Mouse (Mus musculus) ES-Bruce4 (cell line): ENCODE measurements around the gene Prox2. TPM values are rescaled to one million over a fixed set of nuclear protein-coding genes. Genes with fewer than 3 reads are reported as not detected.

Experiments used
- H3K27ac ChIP-seq: 2 replicates; pipeline ENCODE4 v1.5.1; 2012; ENCODE audit warnings: low read length, inconsistent platforms; ENCODE audit not compliant: insufficient read depth
- H3K27me3 ChIP-seq: 2 replicates; pipeline ENCODE4 v1.6.1; 2012; ENCODE audit warnings: mild to moderate bottlenecking, low read length, inconsistent platforms; ENCODE audit not compliant: control insufficient read depth, poor library complexity, insufficient read depth, severe bottlenecking
- H3K36me3 ChIP-seq: 2 replicates; pipeline ENCODE4 v1.6.1; 2012; ENCODE audit warnings: inconsistent platforms, mild to moderate bottlenecking, low read length, moderate library complexity; ENCODE audit not compliant: control insufficient read depth, poor library complexity, insufficient read depth, severe bottlenecking
- H3K4me1 ChIP-seq: one replicate; pipeline ENCODE4 v1.8.1; 2011; ENCODE audit warnings: low read length; ENCODE audit not compliant: control insufficient read depth, insufficient read depth
- H3K4me3 ChIP-seq: 2 replicates; pipeline ENCODE4 v1.5.1; 2011; ENCODE audit warnings: low read depth, mild to moderate bottlenecking, low read length
- H3K9ac ChIP-seq: 2 replicates; pipeline ENCODE4 v1.6.1; 2012; ENCODE audit warnings: low read depth, mild to moderate bottlenecking, inconsistent platforms; ENCODE audit not compliant: poor library complexity, severe bottlenecking
- H3K9me3 ChIP-seq: replicated peaks from 2 replicates; pipeline ENCODE4 v1.6.1; 2012; ENCODE audit warnings: mild to moderate bottlenecking, low read length, inconsistent platforms; ENCODE audit not compliant: control insufficient read depth, poor library complexity, insufficient read depth, severe bottlenecking
- CTCF ChIP-seq: IDR thresholded peaks from one replicate; pipeline ENCODE4 v1.8.1; 2011; ENCODE audit warnings: low read depth, low read length
- EP300 ChIP-seq: IDR thresholded peaks from 2 replicates; pipeline ENCODE4 v1.6.1; 2011; ENCODE audit warnings: low read depth, low read length; ENCODE audit not compliant: insufficient read depth
- POLR2A ChIP-seq: IDR thresholded peaks from one replicate; pipeline ENCODE4 v1.8.1; 2011; ENCODE audit warnings: low read length; ENCODE audit not compliant: insufficient read depth
- polyA plus RNA-seq: library from polyadenylated mRNA; stranded (reverse); fragments of >200 nt; gene quantifications from 2 replicates; pipeline ENCODE4 v1.2.4, GENCODE M21; 2011; ENCODE audit warnings: low read depth; ENCODE audit not compliant: missing spikeins, insufficient read depth, insufficient read length

The Prox2 gene
- polyA plus RNA-seq, 1 experiment = 0.73 TPM

- H3K27me3 ChIP-seq = no peaks in the 10 kb centered on the region
- no peaks in the 10 kb centered on the region for H3K4me1 ChIP-seq
- no peak overlapping the region for H3K9ac ChIP-seq
- no peak overlapping the region for H3K27ac ChIP-seq
- H3K4me3 ChIP-seq = no peak overlapping the region
- TF ChIP-seq EP300 = no peak
- TF ChIP-seq POLR2A = no peak
- TF ChIP-seq CTCF = peak; percentile 62
- H3K9me3 ChIP-seq = no peaks in the 10 kb centered on the region
- no peaks in the 10 kb centered on the region for H3K36me3 ChIP-seq
Measured at GRCm38 (mm10) chr12:85092214-85092613, 18.3 kb downstream of the Prox2 start.

- H3K27me3 ChIP-seq = no peaks in the 10 kb centered on the region
- no peak overlapping the region for H3K9ac ChIP-seq
- TF ChIP-seq CTCF = no peak
- TF ChIP-seq POLR2A = no peak
- TF ChIP-seq EP300 = no peak
- H3K9me3 ChIP-seq = no peaks in the 10 kb centered on the region
- H3K4me1 ChIP-seq = no peaks in the 10 kb centered on the region
- H3K36me3 ChIP-seq = no peaks in the 10 kb centered on the region
- no peak overlapping the region for H3K4me3 ChIP-seq
- no peak overlapping the region for H3K27ac ChIP-seq
Measured at GRCm38 (mm10) chr12:85091190-85091589, 19.4 kb downstream of the Prox2 start.

- no peak for TF ChIP-seq POLR2A
- TF ChIP-seq EP300 = no peak
- no peak for TF ChIP-seq CTCF
- no peak overlapping the region for H3K9ac ChIP-seq
- H3K27ac ChIP-seq = no peak overlapping the region
- H3K27me3 ChIP-seq = no peaks in the 10 kb centered on the region
- H3K4me3 ChIP-seq = no peak overlapping the region
- H3K4me1 ChIP-seq = no peaks in the 10 kb centered on the region
- H3K9me3 ChIP-seq = no peaks in the 10 kb centered on the region
- no peaks in the 10 kb centered on the region for H3K36me3 ChIP-seq
Measured at GRCm38 (mm10) chr12:85087845-85088244, 22.7 kb downstream of the Prox2 start.

GRCm38 (mm10) chr12:85084941-85085340 lies 25.6 kb downstream of the Prox2 start:
- TF ChIP-seq EP300 (no peak), POLR2A (no peak), CTCF (no peak)

GRCm38 (mm10) chr12:85084257-85084656 lies 26.3 kb downstream of the Prox2 start:
- H3K27ac ChIP-seq = no peak overlapping the region
- H3K4me1 ChIP-seq = no peaks in the 10 kb centered on the region
- H3K27me3 ChIP-seq = no peaks in the 10 kb centered on the region
- no peak overlapping the region for H3K9ac ChIP-seq
- H3K36me3 ChIP-seq = no peaks in the 10 kb centered on the region
- no peak for TF ChIP-seq POLR2A
- no peak for TF ChIP-seq CTCF
- no peak for TF ChIP-seq EP300
- 0 out of 2 replicates have a peak, but pooled peaks cover under 1% of the 10 kb centered on the region for H3K9me3 ChIP-seq
- H3K4me3 ChIP-seq = no peak overlapping the region

More at GRCm38 (mm10) chr12:85084941-85085340, 25.6 kb downstream of the Prox2 start:
- Histone ChIP-seq H3K27me3 (no peaks in the 10 kb centered on the region), H3K27ac (no peak overlapping the region), H3K36me3 (no peaks in the 10 kb centered on the region), H3K9ac (no peak overlapping the region), H3K4me1 (no peaks in the 10 kb centered on the region), H3K9me3 (no peaks in the 10 kb centered on the region), H3K4me3 (no peak overlapping the region)

GRCm38 (mm10) chr12:85077100-85077499 lies 33.5 kb downstream of the Prox2 start:
- no peak for TF ChIP-seq CTCF
- TF ChIP-seq POLR2A = no peak
- TF ChIP-seq EP300 = no peak

GRCm38 (mm10) chr12:85071043-85071442 lies 39.5 kb downstream of the Prox2 start:
- no peak overlapping the region for H3K27ac ChIP-seq
- no peak overlapping the region for H3K4me3 ChIP-seq
- no peaks in the 10 kb centered on the region for H3K27me3 ChIP-seq
- no peaks in the 10 kb centered on the region for H3K4me1 ChIP-seq
- H3K9ac ChIP-seq = no peak overlapping the region
- no peaks in the 10 kb centered on the region for H3K9me3 ChIP-seq
- H3K36me3 ChIP-seq = peaks cover 18% of the 10 kb centered on the region
- no peak for TF ChIP-seq EP300
- no peak for TF ChIP-seq CTCF
- TF ChIP-seq POLR2A = no peak

More at GRCm38 (mm10) chr12:85077100-85077499, 33.5 kb downstream of the Prox2 start:
- Histone ChIP-seq H3K9me3 (0 out of 2 replicates have a peak, but pooled peaks cover 4% of the 10 kb centered on the region), H3K9ac (no peak overlapping the region), H3K4me3 (no peak overlapping the region), H3K4me1 (no peaks in the 10 kb centered on the region), H3K27me3 (no peaks in the 10 kb centered on the region), H3K27ac (no peak overlapping the region), H3K36me3 (peaks cover 2% of the 10 kb centered on the region)
